Mouse (Mus musculus) gastrocnemius, postnatal 4 days (tissue): ENCODE data around the gene Dedd2. TPM values are rescaled to one million over a fixed set of nuclear protein-coding genes. Genes with fewer than 3 reads are reported as not detected.
"Not testable (repeated sequence)": the region's sequence is repeated elsewhere in the genome, so short reads cannot be mapped to it uniquely, and the experiment has no call there.

Source experiments
- DNase-seq, 2 experiments: peaks; one replicate each; pipeline ENCODE4 v3.0.0; 2021 to 2022; ENCODE audit warnings: low spot score in 2 of 2, mixed read lengths in 2 of 2
- long read RNA-seq, 2 experiments: library from polyadenylated mRNA; stranded (forward); transcript quantifications; one replicate each; pipeline ENCODE4 v2.0.0; 2021
- total RNA-seq, 2 experiments: library from RNA; stranded (reverse); gene quantifications; 2 replicates each; pipeline ENCODE4 v1.2.3; 2021

The Dedd2 gene
- 1 to 10 TPM; 6.6 to 8.3 TPM for total RNA-seq
- long read RNA-seq, experiment 1, full-length matches to known transcripts: 4 of 15 reads
- long read RNA-seq, experiment 1, partial matches to known transcripts: 1 of 15 reads
- long read RNA-seq, experiment 1, other reads (novel, unspliced or antisense): 10 of 15 reads
- long read RNA-seq, experiment 2, full-length matches to known transcripts: 3 of 13 reads
- long read RNA-seq, experiment 2, partial matches to known transcripts: 2 of 13 reads
- long read RNA-seq, experiment 2, other reads (novel, unspliced or antisense): 8 of 13 reads

GRCm38 (mm10) chr7:25220457-25221101 lies at the start of gene Dedd2:
TSS of gene Dedd2 (minus strand) at chr7:25220615.
- DNase-seq: no peak

- peak; percentile 11 to 16 for DNase-seq
Observed at GRCm38 (mm10) chr7:25269545-25270271, 49.3 kb upstream of the Dedd2 start.

- DNase-seq: peak in 1 of 2 experiments; percentile 14
Observed at GRCm38 (mm10) chr7:25269029-25269428, 48.6 kb upstream of the Dedd2 start.

- DNase-seq: no peak
Observed at GRCm38 (mm10) chr7:25268588-25268987, 48.2 kb upstream of the Dedd2 start.

- DNase-seq: peak; percentile 96 to 99
Observed at GRCm38 (mm10) chr7:25267751-25268463, 47.5 kb upstream of the Dedd2 start.

GRCm38 (mm10) chr7:25267301-25267750 lies 46.9 kb upstream of the Dedd2 start, which contains the start of gene Cic:
TSS of gene Cic (plus strand) at chr7:25267704.
- DNase-seq: peak; percentile 92 to 98

GRCm38 (mm10) chr7:25266180-25266962 lies 46.0 kb upstream of the Dedd2 start:
- no peak for DNase-seq

- DNase-seq: not testable (repeated sequence)
Observed at GRCm38 (mm10) chr7:25265743-25266142, 45.3 kb upstream of the Dedd2 start.

GRCm38 (mm10) chr7:25263968-25264870 lies 43.8 kb upstream of the Dedd2 start:
- DNase-seq: no peak

GRCm38 (mm10) chr7:25261896-25262295 lies 41.5 kb upstream of the Dedd2 start:
- no peak for DNase-seq

GRCm38 (mm10) chr7:25251822-25252221 lies 31.4 kb upstream of the Dedd2 start:
- no peak for DNase-seq

- DNase-seq: peak; percentile 51 to 76
Observed at GRCm38 (mm10) chr7:25251071-25251791, 30.8 kb upstream of the Dedd2 start.

GRCm38 (mm10) chr7:25250141-25250972 lies 29.9 kb upstream of the Dedd2 start, which contains the start of gene Erf:
TSS of gene Erf (minus strand) at chr7:25250761.
- peak; percentile 96 to 98 for DNase-seq

- peak; percentile 81 to 83 for DNase-seq
Observed at GRCm38 (mm10) chr7:25249314-25250140, 29.1 kb upstream of the Dedd2 start.

GRCm38 (mm10) chr7:25248846-25249313 lies 28.5 kb upstream of the Dedd2 start:
- peak in 1 of 2 experiments; percentile 44 for DNase-seq

GRCm38 (mm10) chr7:25248018-25248647 lies 27.7 kb upstream of the Dedd2 start:
- peak; percentile 29 to 47 for DNase-seq
